Mouse (Mus musculus): ENCODE measurements around the gene Clhc1.

The Clhc1 gene

GRCm38 (mm10) chr11:29547249-29547751 is 450 bp upstream of the Clhc1 start:
- POLR2A ChIA-PET = interaction anchor here (0.6 to 11.6 kb wide), 48 partner anchors 10 to 327 kb away, joined by 3 to 216 read pairs (median 6); partner anchors contain the start of genes Mtif2 (in 3 of the 4), Rtn4 (in 3 of the 4) and Prorsd1 (in 2 of the 4)
- CTCF ChIA-PET = no interaction called here

- ChIA-PET POLR2A (interaction anchor here (0.6 to 11.6 kb wide), 110 partner anchors 8 to 1202 kb away, joined by 3 to 216 read pairs (median 4); partner anchors contain the start of genes Mtif2 (in 4 of the 4), Prorsd1 (in 3 of the 4), Rtn4 (in 3 of the 4) and Ccdc88a (in 2 of the 4)), CTCF (interaction anchor here in 2 of 4 experiments (0.5 to 1.3 kb wide), 2 partner anchors 11 to 145 kb away, joined by 3 to 4 read pairs; no protein-coding TSS in a partner anchor)
Measured at GRCm38 (mm10) chr11:29548504-29549424, 1.0 kb downstream of the Clhc1 start.

GRCm38 (mm10) chr11:29549425-29549778 is 1.7 kb downstream of the Clhc1 start:
- ChIA-PET CTCF (interaction anchor here in 1 of 4 experiments (0.6 kb wide), 1 partner anchor 150 kb away, joined by 5 read pairs; no protein-coding TSS in a partner anchor), POLR2A (interaction anchor here in 3 of 4 experiments (0.7 to 11.6 kb wide), 22 partner anchors 8 to 302 kb away, joined by 3 to 216 read pairs (median 10); partner anchors contain the start of genes Mtif2 (in 3 of the 3), Rtn4 (in 2 of the 3), Cfap36 (in 1 of the 3) and Prorsd1 (in 1 of the 3))

GRCm38 (mm10) chr11:29560452-29560851 is 12.7 kb downstream of the Clhc1 start:
- POLR2A ChIA-PET = interaction anchor here in 2 of 4 experiments (0.7 to 2.6 kb wide), 10 partner anchors 10 to 465 kb away, joined by 3 to 23 read pairs (median 3); partner anchors contain the start of genes Clhc1 (in 1 of the 2), Eml6 (in 1 of the 2), Mtif2 (in 1 of the 2) and Rps27a (in 1 of the 2)
- CTCF ChIA-PET = no interaction called here

- CTCF ChIA-PET = no interaction called here
- POLR2A ChIA-PET = interaction anchor here in 1 of 4 experiments (1.2 to 2.6 kb wide), 4 partner anchors 11 to 131 kb away, joined by 3 to 23 read pairs (median 8); partner anchors contain the start of genes Clhc1, Mtif2, Rps27a and Rtn4
Measured at GRCm38 (mm10) chr11:29560990-29561389, 13.2 kb downstream of the Clhc1 start.

- CTCF ChIA-PET = no interaction called here
- POLR2A ChIA-PET = interaction anchor here in 2 of 4 experiments (0.7 to 1.1 kb wide), 4 partner anchors 10 to 46 kb away, joined by 3 to 4 read pairs (median 4); partner anchors contain the start of genes Rps27a (in 2 of the 2) and Clhc1 (in 1 of the 2)
Measured at GRCm38 (mm10) chr11:29563406-29563805, 15.7 kb downstream of the Clhc1 start.

GRCm38 (mm10) chr11:29571536-29571935 is 23.8 kb downstream of the Clhc1 start:
- ChIA-PET CTCF (no interaction called here), POLR2A (no interaction called here)

GRCm38 (mm10) chr11:29572656-29573055 is 24.9 kb downstream of the Clhc1 start:
- ChIA-PET POLR2A (no interaction called here), CTCF (interaction anchor here in 1 of 4 experiments (0.6 kb wide), 1 partner anchor 554 kb away, joined by 4 read pairs; no protein-coding TSS in a partner anchor)

- ChIA-PET POLR2A (interaction anchor here in 1 of 4 experiments (1.0 to 1.4 kb wide), 2 partner anchors 17 to 113 kb away, joined by 3 to 5 read pairs; partner anchors contain the start of gene Rtn4), CTCF (no interaction called here)
Measured at GRCm38 (mm10) chr11:29579610-29580009, 31.9 kb downstream of the Clhc1 start.

GRCm38 (mm10) chr11:29595217-29595616 is 47.5 kb downstream of the Clhc1 start:
- ChIA-PET CTCF (interaction anchor here in 1 of 4 experiments (0.6 kb wide), 1 partner anchor 120 kb away, joined by 17 read pairs; no protein-coding TSS in a partner anchor), POLR2A (interaction anchor here in 2 of 4 experiments (1.0 to 3.2 kb wide), 3 partner anchors 45 to 98 kb away, joined by 3 to 20 read pairs (median 3); partner anchors contain the start of gene Rtn4 (in 1 of the 2))

GRCm38 (mm10) chr11:29597159-29597558 is 49.4 kb downstream of the Clhc1 start:
- CTCF ChIA-PET = interaction anchor here in 1 of 4 experiments (0.6 kb wide), 1 partner anchor 32 kb away, joined by 6 read pairs; no protein-coding TSS in a partner anchor

GRCm38 (mm10) chr11:29599000-29599399 is 51.2 kb downstream of the Clhc1 start:
- ChIA-PET CTCF (no interaction called here), POLR2A (interaction anchor here in 3 of 4 experiments (0.6 to 0.9 kb wide), 5 partner anchors 30 to 1771 kb away, joined by 3 read pairs; partner anchors contain the start of genes Rtn4 (in 1 of the 3) and Stc2 (in 1 of the 3))

More at GRCm38 (mm10) chr11:29597159-29597558, 49.4 kb downstream of the Clhc1 start:
- POLR2A ChIA-PET = interaction anchor here in 3 of 4 experiments (0.7 to 3.2 kb wide), 29 partner anchors 10 to 152 kb away, joined by 3 to 20 read pairs (median 3); partner anchors contain the start of genes Rps27a (in 2 of the 3), Clhc1 (in 1 of the 3), Prorsd1 (in 1 of the 3) and Rtn4 (in 1 of the 3)

- CTCF ChIA-PET = interaction anchor here in 1 of 4 experiments (1.0 kb wide), 1 partner anchor 106 kb away, joined by 3 read pairs; no protein-coding TSS in a partner anchor
- POLR2A ChIA-PET = interaction anchor here in 3 of 4 experiments (0.5 to 2.9 kb wide), 37 partner anchors 10 to 1065 kb away, joined by 3 to 23 read pairs (median 4); partner anchors contain the start of genes Clhc1 (in 3 of the 3), Rps27a (in 3 of the 3), Rtn4 (in 2 of the 3) and Prorsd1 (in 1 of the 3)
Measured at GRCm38 (mm10) chr11:29603581-29603980, 55.8 kb downstream of the Clhc1 start.

GRCm38 (mm10) chr11:29607465-29607990 is 59.8 kb downstream of the Clhc1 start:
- CTCF ChIA-PET = interaction anchor here in 1 of 4 experiments (1.4 kb wide), 1 partner anchor 85 kb away, joined by 3 read pairs; the partner anchor contains the start of gene Rtn4
- POLR2A ChIA-PET = interaction anchor here in 2 of 4 experiments (1.0 to 2.1 kb wide), 5 partner anchors 10 to 86 kb away, joined by 3 to 10 read pairs (median 4); partner anchors contain the start of gene Rtn4 (in 2 of the 2)

- ChIA-PET CTCF (no interaction called here), POLR2A (interaction anchor here (0.5 to 2.2 kb wide), 20 partner anchors 11 to 586 kb away, joined by 3 to 8 read pairs (median 4); partner anchors contain the start of genes Rtn4 (in 2 of the 4), Clhc1 (in 1 of the 4), Prorsd1 (in 1 of the 4) and Rps27a (in 1 of the 4))
Measured at GRCm38 (mm10) chr11:29609756-29610468, 62.2 kb downstream of the Clhc1 start.

- CTCF ChIA-PET = no interaction called here
- POLR2A ChIA-PET = interaction anchor here in 2 of 4 experiments (0.8 to 2.1 kb wide), 5 partner anchors 8 to 80 kb away, joined by 3 to 8 read pairs (median 4); no protein-coding TSS in a partner anchor
Measured at GRCm38 (mm10) chr11:29612007-29612406, 64.3 kb downstream of the Clhc1 start.

Data from embryonic stem cell, embryonic (primary cell).